Mouse (Mus musculus) testis, adult 2 months (tissue): ENCODE measurements around the gene Marveld1. TPM values are rescaled to one million over a fixed set of nuclear protein-coding genes. Genes with fewer than 3 reads are reported as not detected.

ENCODE experiments used
- H3K27ac ChIP-seq: fragments of 200-500 bp; 2 replicates; pipeline ENCODE4 v1.5.1; 2012; ENCODE audit warnings: low read depth, low read length; ENCODE audit not compliant: control insufficient read depth, insufficient read depth
- H3K27me3 ChIP-seq: fragments of 200-500 bp; 2 replicates; pipeline ENCODE4 v1.6.1; 2012; ENCODE audit warnings: mild to moderate bottlenecking, low read length, moderate library complexity; ENCODE audit not compliant: control insufficient read depth, insufficient read depth
- H3K36me3 ChIP-seq: fragments of 200-500 bp; 2 replicates; pipeline ENCODE4 v1.6.1; 2012; ENCODE audit warnings: mild to moderate bottlenecking, low read length; ENCODE audit not compliant: control insufficient read depth, insufficient read depth
- H3K4me1 ChIP-seq: fragments of 200-500 bp; 2 replicates; pipeline ENCODE4 v1.6.1; 2012; ENCODE audit warnings: low read length; ENCODE audit not compliant: control insufficient read depth, insufficient read depth
- H3K4me3 ChIP-seq: fragments of 200-500 bp; 2 replicates; pipeline ENCODE4 v1.5.1; 2012; ENCODE audit warnings: low read depth, mild to moderate bottlenecking, low read length, moderate library complexity, mixed read lengths; ENCODE audit not compliant: control insufficient read depth
- CTCF ChIP-seq: fragments of 200-500 bp; IDR thresholded peaks from 2 replicates; pipeline ENCODE4 v1.5.1; 2012; ENCODE audit warnings: low read depth, mild to moderate bottlenecking, inconsistent platforms, low read length, moderate library complexity; ENCODE audit not compliant: control insufficient read depth, insufficient read depth, insufficient replicate concordance
- POLR2A ChIP-seq: fragments of 200-500 bp; IDR thresholded peaks from 2 replicates; pipeline ENCODE4 v1.6.1; 2012; ENCODE audit warnings: low read depth, mild to moderate bottlenecking, inconsistent platforms, low read length, moderate library complexity; ENCODE audit not compliant: control insufficient read depth
- polyA plus RNA-seq: library from polyadenylated mRNA; depleted of rRNA; stranded (reverse); fragments of >200 nt; gene quantifications from 2 replicates; pipeline ENCODE4 v1.2.3, GENCODE M21; 2012

The Marveld1 gene
- polyA plus RNA-seq, 1 experiment: 5.5 TPM

GRCm38 (mm10) chr19:42125501-42126218 is 21.5 kb upstream of the Marveld1 start:
- no peaks in the 10 kb centered on the region; the same call in 1 of the 2 replicates for H3K36me3 ChIP-seq
- H3K4me3 ChIP-seq: no peak overlapping the region
- peaks cover 10% of the 10 kb centered on the region for H3K4me1 ChIP-seq
- H3K27ac ChIP-seq: no peak overlapping the region
- no peaks in the 10 kb centered on the region for H3K27me3 ChIP-seq
- no peak for TF ChIP-seq POLR2A
- no peak for TF ChIP-seq CTCF

- TF ChIP-seq CTCF: no peak
- TF ChIP-seq POLR2A: no peak
- H3K27me3 ChIP-seq: no peaks in the 10 kb centered on the region
- no peak overlapping the region for H3K4me3 ChIP-seq
- no peak overlapping the region for H3K27ac ChIP-seq
- H3K4me1 ChIP-seq: peaks cover 10% of the 10 kb centered on the region
- H3K36me3 ChIP-seq: no peaks in the 10 kb centered on the region; the same call in 1 of the 2 replicates
These were observed 21.0 kb upstream of the Marveld1 start for GRCm38 (mm10) chr19:42126219-42126605.

GRCm38 (mm10) chr19:42127024-42127423 is 20.2 kb upstream of the Marveld1 start:
- Histone ChIP-seq H3K4me3 (no peak overlapping the region), H3K27ac (no peak overlapping the region)

GRCm38 (mm10) chr19:42128052-42128740 is 19.0 kb upstream of the Marveld1 start:
- Histone ChIP-seq H3K27me3 (no peaks in the 10 kb centered on the region), H3K4me1 (peaks cover 10% of the 10 kb centered on the region), H3K4me3 (peak overlapping the region; percentile 90), H3K27ac (peak overlapping the region; percentile 82), H3K36me3 (no peaks in the 10 kb centered on the region)
- TF ChIP-seq POLR2A (no peak), CTCF (no peak)

More at GRCm38 (mm10) chr19:42127024-42127423, 20.2 kb upstream of the Marveld1 start:
- H3K4me1 ChIP-seq: peaks cover 10% of the 10 kb centered on the region
- H3K27me3 ChIP-seq: no peaks in the 10 kb centered on the region
- TF ChIP-seq CTCF (no peak), POLR2A (no peak)
- no peaks in the 10 kb centered on the region for H3K36me3 ChIP-seq

- Histone ChIP-seq H3K36me3 (no peaks in the 10 kb centered on the region), H3K4me3 (peak within 1 kb of the TSS; percentile 90), H3K4me1 (peaks cover 10% of the 10 kb centered on the region), H3K27ac (peak within 1 kb of the TSS; percentile 82), H3K27me3 (no peaks in the 10 kb centered on the region)
- TF ChIP-seq CTCF (no peak), POLR2A (peak; percentile 71)
These were observed 18.3 kb upstream of the Marveld1 start, which contains the start of gene Avpi1 for GRCm38 (mm10) chr19:42128787-42129508. Avpi1 (minus strand) TSS chr19:42129059.

- TF ChIP-seq POLR2A: no peak
- Histone ChIP-seq H3K4me1 (peaks cover 10% of the 10 kb centered on the region), H3K4me3 (peak overlapping the region; percentile 90), H3K27me3 (no peaks in the 10 kb centered on the region), H3K27ac (peak overlapping the region; percentile 3; the same call in 1 of the 2 replicates), H3K36me3 (no peaks in the 10 kb centered on the region)
These were observed 17.5 kb upstream of the Marveld1 start for GRCm38 (mm10) chr19:42129509-42130293.

GRCm38 (mm10) chr19:42130294-42130606 is 16.9 kb upstream of the Marveld1 start:
- H3K4me1 ChIP-seq: peaks cover 10% of the 10 kb centered on the region
- H3K27me3 ChIP-seq: no peaks in the 10 kb centered on the region
- no peak overlapping the region for H3K27ac ChIP-seq
- H3K4me3 ChIP-seq: no peak overlapping the region
- H3K36me3 ChIP-seq: no peaks in the 10 kb centered on the region
- TF ChIP-seq CTCF: no peak
- no peak for TF ChIP-seq POLR2A
